Mouse (Mus musculus): ENCODE measurements around the gene Lgals3bp.

Gene Lgals3bp

GRCm38 (mm10) chr11:118362971-118363518 is 38.8 kb downstream of the Lgals3bp start:
- DNase-seq (ENCODE audit: low read depth, low spot score): peak; percentile 89

- peak; percentile 70 for DNase-seq (ENCODE audit: low read depth, low spot score)
Observed at GRCm38 (mm10) chr11:118362501-118362900, 39.4 kb downstream of the Lgals3bp start.

GRCm38 (mm10) chr11:118360907-118361341 is 41.0 kb downstream of the Lgals3bp start:
- DNase-seq (ENCODE audit: low read depth, low spot score): no peak

GRCm38 (mm10) chr11:118360491-118360890 is 41.4 kb downstream of the Lgals3bp start:
- peak; percentile 54 for DNase-seq (ENCODE audit: low read depth, low spot score)

- DNase-seq (ENCODE audit: low read depth, low spot score): no peak
Observed at GRCm38 (mm10) chr11:118355640-118356039, 46.3 kb downstream of the Lgals3bp start, which contains the start of gene Timp2. Timp2 (minus strand) TSS chr11:118355740.

GRCm38 (mm10) chr11:118355205-118355604 is 46.7 kb downstream of the Lgals3bp start:
- peak; percentile 88 for DNase-seq (ENCODE audit: low read depth, low spot score)

DNA sequence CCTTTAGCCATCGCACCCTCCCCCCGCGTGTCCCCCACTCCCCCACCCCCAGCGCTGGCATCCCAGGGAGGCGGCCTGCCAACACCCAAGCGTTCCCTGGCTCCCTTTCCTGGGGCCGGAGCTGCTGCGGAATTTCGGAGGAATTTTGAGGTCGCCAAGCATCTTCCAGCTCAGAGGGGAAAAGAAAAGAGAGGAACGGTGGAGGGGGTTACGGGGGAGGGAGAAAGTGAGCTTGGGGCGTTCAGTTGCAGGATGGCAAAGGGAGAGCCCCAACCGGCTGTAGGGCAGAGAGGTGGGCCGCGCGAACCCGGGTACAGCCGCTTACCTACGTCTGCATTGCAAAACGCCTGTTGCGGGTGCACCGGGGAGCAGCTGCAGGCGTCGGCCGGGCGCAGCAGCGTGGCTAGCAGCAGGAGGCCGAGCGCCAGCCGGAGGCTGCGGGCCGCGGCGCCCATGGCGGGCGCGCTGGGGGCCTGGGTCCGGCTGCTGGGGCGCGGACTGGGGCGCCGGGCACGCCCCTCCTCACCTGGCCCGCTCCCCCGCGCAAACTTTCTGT is 47.2 kb downstream of the Lgals3bp start:
- no peak for DNase-seq (ENCODE audit: low read depth, low spot score)

DNA sequence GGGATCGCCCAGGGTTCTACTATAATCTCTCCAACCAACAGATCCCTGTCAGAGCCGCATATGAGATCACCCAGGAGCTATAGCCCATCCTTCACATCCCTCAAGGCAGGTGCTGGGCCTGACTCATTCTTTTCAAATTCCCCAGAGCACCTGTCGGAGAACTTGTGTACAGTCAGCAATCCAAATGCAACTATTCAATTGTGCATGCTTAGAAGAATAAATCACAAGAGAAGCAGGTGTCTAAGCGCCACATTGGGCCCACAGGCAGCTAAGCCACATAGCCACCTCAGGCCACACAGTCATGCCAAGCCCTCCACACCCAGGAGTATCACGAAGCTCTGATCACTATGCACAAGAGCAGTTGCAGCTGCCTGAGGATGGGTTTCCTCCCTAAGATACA is 52.4 kb downstream of the Lgals3bp start:
- DNase-seq (ENCODE audit: low read depth, low spot score): no peak

GRCm38 (mm10) chr11:118348877-118349276 is 53.0 kb downstream of the Lgals3bp start:
- DNase-seq (ENCODE audit: low read depth, low spot score): no peak

- no peak for DNase-seq (ENCODE audit: low read depth, low spot score)
Observed at GRCm38 (mm10) chr11:118348419-118348818, 53.5 kb downstream of the Lgals3bp start.

GRCm38 (mm10) chr11:118347911-118348310 is 54.0 kb downstream of the Lgals3bp start:
- DNase-seq (ENCODE audit: low read depth, low spot score): no peak

DNA sequence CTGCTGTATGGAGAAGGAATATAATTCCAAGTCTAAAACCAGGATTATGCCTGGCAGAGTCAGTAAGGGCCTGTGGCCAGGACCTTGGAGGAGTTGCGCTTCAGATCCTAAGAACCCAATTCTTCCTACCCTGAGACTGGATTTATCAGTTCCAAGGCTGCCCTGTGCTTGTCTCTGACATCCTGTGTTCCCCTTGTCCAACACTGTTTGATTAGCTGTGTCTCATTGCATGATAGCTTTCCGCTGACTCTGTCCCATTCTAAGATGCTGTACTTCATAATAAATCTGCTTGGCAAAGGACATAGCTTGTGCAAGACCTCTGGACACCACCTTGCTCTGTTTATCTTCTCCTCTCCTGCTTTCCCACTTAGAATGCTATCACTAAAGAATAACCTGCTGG is 54.5 kb downstream of the Lgals3bp start:
- DNase-seq (ENCODE audit: low read depth, low spot score): no peak

DNA sequence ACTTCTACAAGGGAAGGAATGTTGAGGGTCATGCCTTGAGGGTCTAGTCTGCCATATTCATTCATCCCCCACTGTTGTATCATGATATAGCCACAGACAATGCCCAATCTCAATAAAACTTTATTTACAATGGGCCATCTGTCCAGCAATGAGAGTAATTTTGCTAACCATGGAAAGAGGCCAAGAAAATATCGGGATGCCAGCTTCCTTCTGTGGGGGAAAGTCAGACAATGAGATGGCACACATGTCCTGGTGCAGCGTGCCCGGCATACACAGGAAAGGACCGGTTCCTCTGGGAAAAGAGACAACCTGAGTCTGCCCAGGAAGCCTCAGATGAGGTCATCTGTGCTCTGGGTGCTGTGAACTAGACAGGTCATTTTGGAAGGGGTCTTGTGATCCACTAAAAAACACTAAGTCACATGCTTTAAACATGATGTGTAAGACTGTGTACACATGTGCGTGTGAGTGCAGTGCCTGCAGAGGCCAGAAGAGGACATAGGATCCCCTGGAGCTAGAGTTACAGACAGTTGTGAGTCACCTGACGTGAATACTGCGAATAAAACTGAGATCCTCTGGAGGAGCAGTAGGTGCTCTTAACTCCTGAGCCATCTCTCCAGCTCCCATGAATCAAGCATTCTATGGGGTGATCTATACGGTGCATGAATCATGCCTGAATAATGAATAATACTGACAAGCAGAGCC is 55.3 kb downstream of the Lgals3bp start:
- DNase-seq (ENCODE audit: low read depth, low spot score): no peak

DNA sequence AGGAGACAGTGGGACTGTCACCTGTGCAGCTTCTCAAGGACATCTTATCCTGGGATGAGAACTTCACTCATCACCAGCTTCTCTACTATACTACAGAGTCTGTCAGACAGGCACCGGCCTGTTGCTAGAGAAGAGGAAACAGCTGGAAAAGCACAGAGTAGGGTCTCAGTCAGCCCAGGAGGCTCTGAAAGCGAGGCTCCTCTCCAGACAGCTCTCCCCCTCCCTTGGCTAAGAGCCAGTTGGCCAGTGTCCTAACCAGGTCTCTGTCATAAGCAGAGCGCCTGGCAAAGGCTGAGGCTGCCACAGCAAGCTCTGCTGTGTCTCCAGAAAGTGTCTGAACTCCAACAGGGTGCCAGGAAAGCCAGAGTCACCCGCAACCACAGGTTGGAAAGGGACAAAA is 56.2 kb downstream of the Lgals3bp start:
- DNase-seq (ENCODE audit: low read depth, low spot score): no peak

DNA sequence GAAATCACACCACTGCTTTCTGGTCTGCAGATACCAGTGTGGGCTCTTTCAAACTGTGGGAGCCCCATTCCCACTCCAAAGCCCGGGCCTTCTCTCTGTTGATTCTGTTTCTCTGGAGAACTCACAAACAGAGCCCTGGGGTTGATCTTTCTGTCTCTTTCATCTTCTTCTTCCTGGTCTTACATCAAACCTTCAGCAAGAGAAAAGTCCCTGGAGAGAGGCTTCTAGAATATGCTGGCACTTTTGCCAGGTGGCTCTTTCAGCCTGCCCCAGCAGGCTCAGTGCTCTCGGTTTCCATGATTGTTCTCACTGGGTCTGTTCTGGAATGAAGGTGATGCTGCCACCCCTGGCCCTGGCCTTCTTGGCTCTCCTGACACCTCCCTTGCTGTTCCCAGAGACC is 58.3 kb downstream of the Lgals3bp start:
- DNase-seq (ENCODE audit: low read depth, low spot score): no peak

All from skeletal muscle tissue, adult 2 months (tissue).